Mouse (Mus musculus) layer of hippocampus, adult 9-11 months (tissue): ENCODE data around the gene Btg3.
A peak's percentile ranks its signal among the peaks of the same experiment; 100 is the strongest.

Source experiments
- DNase-seq: peaks from one replicate; pipeline ENCODE4 v3.0.0; 2022

Gene Btg3

DNA sequence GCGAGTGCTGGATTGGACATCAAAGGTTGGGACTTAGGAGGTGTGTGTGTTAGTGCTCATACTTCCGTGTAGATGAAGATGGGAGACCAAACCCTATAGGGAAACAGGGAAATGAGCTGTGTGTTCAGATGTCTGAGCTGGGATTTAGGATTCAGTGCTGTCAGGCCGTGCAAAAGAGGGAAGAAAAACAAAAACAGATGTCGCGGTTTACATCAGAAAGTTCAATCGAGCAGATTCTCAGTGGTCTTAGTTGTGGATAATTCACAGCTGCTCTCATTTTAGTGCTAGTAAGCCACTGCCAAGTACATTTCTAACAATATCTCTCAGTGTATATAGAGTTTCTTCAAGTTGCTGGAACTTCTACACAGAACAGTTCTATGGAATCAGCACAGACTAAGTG, 33.2 kb downstream of the Btg3 start:
- no peak for DNase-seq

GRCm38 (mm10) chr16:78342767-78343166, 34.2 kb downstream of the Btg3 start:
- no peak for DNase-seq

DNA sequence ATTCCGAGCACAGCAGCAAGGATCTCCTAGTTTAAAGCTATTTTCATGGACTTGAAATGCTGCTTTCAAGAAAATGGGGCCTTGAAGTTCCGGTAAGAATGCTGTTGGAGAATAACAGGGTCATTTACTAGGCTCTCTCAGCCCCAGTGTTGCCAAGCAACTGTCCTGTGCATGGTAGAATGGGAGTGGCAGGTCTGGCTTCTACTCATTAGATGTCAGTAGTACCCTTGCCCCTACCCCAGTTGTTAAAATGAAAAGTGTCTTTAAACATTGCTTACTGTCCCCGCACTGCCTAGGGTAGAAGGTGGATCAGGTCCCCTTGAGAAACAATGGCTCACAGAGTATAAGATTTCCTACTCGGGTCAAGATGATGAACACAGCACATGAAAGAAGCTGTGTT, 35.6 kb downstream of the Btg3 start:
- no peak for DNase-seq

GRCm38 (mm10) chr16:78337226-78337625, 39.8 kb downstream of the Btg3 start:
- DNase-seq, result no peak

DNA sequence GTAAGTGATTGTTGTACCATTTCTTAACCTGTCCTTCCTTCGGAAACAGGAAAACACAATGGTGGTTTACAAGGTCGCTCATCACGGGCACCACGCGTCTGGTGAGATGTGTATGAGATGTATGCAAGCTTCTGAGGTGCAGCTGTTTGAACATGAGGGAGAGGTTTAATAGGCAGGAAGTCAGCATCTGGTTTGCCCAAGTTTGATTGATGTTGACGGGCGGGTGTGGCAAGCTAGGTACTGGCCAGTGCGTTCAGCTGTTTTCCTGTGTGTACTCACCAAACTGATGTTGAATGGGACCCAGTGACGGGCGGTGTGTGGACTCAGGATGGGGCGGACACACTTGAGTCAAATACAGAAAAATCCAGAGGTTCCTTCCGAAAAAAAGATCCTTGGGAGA, 49.0 kb downstream of the Btg3 start:
- DNase-seq, result no peak

- DNase-seq, result no peak
These were observed 49.4 kb downstream of the Btg3 start for GRCm38 (mm10) chr16:78327562-78327961.

DNA sequence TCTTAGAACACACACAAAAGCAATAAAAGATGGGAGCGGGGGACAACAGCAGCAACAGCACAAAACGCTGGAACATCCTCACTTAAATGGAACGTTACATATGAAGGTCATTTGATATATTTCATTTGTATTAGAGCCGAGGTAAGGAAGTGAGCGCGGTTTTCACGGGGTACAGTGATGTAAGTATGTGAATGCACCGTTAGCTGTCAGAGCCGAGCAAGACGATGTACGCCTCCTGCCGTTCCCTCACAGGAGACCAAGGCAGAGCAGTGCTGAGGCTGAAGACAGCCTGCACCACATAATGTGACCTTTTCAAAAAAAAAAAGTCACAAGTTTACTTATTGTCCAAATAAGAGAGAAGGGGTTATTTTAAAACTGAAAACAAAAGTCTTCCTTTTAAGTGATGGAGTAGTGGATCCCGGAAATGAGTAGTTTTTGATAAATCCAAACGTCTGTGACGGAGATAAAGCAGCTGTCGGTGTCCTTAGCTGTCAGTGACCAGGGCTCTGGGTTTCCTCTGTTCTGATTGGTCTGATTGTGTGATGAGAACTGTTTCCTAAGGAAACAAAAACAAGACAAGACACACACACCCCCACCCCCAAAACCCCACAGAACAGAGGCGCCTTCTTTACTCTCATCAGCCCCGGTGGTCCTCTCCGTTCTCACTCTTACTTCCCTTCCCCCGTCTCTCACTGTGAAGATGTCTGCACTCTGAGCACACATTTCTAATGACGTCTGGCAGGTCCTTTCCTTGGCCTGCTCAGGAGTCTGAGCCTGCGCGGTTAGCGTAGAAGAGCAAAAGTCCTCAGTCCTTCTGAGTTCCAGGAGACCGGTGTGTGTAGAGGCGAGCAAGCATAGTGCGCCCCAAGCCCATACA, 50.8 kb downstream of the Btg3 start:
- no peak for DNase-seq

DNA sequence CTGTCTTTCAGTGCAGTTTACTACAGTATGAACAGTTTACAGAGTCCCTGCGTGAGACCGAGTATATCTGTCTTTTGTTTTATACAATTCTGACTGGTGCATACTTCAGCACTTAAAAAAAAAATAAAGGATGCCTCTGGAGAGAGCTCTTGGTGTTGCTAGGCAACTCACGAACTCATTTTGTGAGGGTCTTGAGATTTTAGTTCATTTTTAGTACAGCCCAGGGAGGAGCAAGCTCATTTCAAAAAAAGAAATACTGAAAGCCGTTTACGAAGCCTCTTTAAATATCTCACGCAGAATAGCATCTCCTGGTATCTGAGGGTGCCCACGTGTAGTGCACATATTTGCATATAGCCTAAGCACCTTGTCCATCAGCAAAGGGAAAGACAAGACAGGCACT, 54.9 kb downstream of the Btg3 start:
- no peak for DNase-seq

- DNase-seq, result no peak
These were observed 55.4 kb downstream of the Btg3 start for GRCm38 (mm10) chr16:78321559-78321958.

DNA sequence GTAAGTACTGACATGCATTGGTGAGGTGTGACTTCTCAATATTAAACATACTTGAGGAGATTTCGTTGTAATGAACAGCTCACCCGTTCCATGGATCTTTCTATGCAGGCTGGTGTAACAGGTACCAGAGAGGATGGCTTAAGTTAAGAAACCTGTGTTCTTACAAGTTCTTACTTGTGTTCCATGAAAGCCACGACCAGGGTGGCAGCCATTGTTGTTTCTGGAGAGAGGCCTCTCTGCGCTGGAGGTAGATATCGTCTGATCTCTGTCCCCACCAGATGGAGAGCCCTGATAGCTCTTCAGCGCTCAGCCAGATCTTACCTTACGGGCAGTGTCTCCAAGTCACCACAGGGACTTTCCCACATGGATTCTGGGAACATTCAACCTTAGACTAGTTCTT, 57.3 kb downstream of the Btg3 start:
- no peak for DNase-seq

DNA sequence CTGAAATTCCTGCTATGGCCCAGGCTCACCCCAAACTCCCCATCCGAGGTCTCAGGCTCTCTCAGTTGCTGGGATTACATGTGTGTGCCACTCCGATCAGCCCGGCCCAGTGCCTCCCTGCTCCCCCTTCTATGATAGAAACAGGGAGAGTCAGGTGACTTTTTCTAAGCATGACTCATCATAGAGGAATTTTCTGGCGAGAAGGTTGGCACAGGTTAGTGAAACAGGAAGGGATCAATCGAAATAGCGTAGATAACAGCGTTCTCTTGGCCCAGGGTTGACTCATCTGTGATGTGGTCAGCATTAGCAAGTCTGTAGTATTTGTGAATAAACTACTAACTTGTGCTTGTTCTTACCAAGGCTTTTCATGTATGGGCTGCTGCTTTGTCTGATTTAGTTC, 59.0 kb downstream of the Btg3 start:
- DNase-seq, result no peak

DNA sequence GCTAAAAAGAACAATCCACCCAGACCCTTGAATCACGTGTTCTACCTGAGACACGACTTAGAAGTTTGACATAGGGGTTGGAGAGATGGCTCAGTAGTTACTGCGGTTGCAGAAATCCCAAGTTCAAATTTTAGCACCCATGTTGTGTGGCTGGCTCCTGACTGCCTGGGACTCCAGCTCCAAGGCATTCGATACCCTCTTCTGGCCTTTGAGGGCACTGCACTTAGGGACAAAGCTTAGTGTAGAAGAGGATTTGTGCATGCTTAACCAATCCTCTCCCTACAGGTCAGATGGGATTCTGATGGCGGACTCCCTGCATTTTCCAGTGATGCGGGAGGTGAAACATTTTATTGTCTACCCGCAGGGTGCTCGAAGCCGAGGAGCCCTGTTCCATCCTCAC, 60.1 kb downstream of the Btg3 start:
- peak; percentile 23 for DNase-seq

DNA sequence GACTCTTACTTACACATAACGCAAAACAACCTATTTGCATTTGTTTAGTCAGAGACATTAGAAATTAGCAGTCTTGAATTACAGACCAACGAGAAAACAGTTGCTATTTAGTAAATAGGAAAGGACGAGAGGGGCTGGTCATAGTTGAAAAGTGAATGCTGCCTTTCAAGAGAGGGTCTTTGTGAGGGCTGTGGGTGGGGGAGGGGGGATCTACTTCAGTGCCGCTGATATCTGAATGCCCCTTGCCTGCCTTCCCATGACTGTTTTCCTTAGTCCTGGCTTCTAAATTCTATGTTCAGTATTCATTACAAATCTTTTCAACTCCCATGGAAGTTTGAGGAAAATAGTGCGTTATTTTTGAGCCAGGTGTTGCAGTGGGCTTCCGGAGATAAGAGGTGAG, 63.0 kb downstream of the Btg3 start:
- DNase-seq, result no peak

GRCm38 (mm10) chr16:78313135-78313887, 63.7 kb downstream of the Btg3 start:
- no peak for DNase-seq

DNA sequence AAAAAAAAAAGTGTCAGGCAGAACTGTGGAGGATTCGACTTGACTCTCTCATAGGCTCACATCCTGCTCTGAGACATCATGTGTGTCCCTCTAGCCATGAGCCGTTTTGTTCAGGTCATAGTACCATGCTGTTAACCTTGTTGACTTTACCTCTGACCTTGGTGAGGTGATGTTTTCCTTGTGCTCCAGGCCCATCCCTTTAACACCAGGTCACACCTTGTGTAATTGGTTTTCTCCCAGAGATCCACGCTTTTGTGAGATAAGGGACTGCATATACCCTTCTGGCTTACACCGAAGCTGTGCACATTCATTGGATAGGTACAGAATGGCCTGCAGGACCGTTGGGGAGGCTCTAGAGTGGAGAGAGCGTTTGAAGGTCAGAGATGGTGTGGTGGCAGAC, 67.7 kb downstream of the Btg3 start:
- DNase-seq, result no peak

DNA sequence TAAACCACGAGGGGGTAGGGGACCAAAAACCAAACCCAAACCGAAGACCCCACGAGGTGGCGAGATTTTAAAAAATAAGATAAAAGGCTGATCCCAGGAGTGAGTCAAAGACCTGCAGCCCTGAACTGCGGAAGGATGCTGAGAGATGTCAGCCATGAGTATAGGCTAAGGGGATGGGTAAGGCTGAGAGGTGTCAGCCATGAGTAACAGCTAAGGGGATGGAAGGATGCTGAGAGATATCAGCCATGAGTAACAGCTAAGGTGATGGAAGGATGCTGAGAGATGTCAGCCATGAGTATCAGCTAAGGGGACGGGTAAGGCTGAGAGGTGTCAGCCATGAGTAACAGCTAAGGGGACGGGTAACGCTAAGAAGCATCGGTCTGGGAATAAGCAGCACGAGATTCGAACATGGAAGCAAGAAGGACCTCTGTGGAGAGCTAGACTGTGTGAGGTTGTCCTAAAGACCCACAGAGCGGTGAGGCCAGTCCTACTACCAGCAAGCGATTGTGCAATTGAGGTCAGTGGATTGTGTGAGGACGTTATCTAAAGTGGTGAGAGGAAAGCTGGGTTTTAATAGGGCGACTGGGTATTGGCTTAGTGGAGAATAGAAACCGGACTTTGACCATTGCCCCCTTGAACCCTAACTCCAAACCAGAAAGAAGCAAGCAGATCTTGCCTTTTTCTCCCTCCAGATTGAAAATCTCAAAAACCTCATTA, 69.4 kb downstream of the Btg3 start:
- DNase-seq, result no peak

- DNase-seq, result no peak
These were observed 70.4 kb downstream of the Btg3 start for GRCm38 (mm10) chr16:78306606-78307005.

DNA sequence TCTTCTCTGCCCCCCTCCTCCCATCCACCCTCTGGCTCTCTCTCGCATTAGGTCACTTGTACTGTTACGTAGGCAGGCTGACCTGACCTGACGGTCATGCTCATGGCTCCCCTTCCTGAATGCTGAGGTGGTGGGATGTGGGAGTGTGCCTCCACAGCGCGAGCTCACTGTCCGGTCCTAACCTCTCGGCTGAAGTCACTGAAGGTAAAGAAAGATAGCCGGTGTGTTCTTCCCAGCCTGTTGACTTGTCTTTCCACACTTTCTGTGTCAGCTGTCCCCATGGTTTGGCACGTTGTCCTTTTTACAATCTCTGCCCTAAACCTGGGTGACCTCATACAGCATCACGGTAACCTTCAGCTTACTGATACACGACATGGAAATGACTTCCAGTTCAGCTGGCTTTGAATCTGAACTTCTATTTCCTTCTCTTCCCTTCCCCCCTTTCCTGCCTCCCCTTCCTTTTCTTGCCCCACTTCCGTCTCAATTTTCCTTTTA, 71.3 kb downstream of the Btg3 start:
- no peak for DNase-seq

DNA sequence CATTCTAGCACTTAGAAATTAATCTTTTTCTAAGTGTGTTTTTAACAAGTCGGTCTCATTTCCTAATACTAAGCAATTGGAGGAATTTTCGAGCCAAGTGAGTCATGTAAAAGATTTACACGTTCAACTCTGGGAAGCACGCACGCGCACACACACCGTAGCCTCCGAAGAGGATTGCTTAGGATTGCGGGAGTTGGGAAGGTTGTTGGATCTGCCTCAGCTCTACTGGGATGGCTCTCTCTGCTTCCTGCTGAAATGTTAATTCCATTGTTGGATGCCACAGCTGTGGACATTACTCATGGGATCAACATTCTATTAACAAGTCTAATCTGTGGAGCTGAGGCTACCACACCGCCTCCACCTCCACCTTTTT, 74.3 kb downstream of the Btg3 start:
- DNase-seq, result peak; percentile 46

- DNase-seq, result no peak
These were observed 74.9 kb downstream of the Btg3 start for GRCm38 (mm10) chr16:78301831-78302677.

- DNase-seq, result peak; percentile 78
These were observed 75.7 kb downstream of the Btg3 start, which contains the start of gene Cxadr for GRCm38 (mm10) chr16:78301183-78301830. TSS of gene Cxadr (plus strand) at chr16:78301489.

DNA sequence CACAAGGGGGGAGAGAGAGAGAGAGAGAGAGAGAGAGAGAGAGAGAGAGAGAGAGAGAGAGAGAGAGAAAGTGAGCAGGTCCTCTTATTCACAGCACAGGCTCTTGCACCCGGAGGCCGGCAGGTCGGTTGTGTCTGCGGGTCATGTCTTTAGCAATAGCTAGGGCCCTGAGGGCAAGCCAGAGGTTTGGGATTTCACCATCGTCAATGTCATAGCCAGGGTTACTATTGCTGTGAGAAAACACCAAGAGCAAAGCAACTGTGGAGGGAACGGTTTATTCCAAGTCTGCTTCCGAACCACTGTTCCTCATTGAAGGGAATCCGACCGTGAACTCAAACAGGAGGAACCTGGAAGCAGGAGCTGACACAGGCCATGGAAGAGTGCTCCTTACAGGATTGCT, 80.9 kb downstream of the Btg3 start:
- no peak for DNase-seq
